Mouse (Mus musculus) layer of hippocampus, postnatal 14 days (tissue): ENCODE results near the gene Smoc2. TPM values are rescaled to one million over a fixed set of nuclear protein-coding genes. Genes with fewer than 3 reads are reported as not detected.

ENCODE experiments used
- DNase-seq, 2 experiments: peaks; one replicate each; pipeline ENCODE4 v3.0.0; 2021 to 2022; ENCODE audit warnings: low spot score in 2 of 2, mixed read lengths in 1 of 2
- total RNA-seq, 2 experiments: library from RNA; stranded (reverse); gene quantifications; 2 replicates each; pipeline ENCODE4 v1.2.3; 2021

The Smoc2 gene
- total RNA-seq, 2 experiments from 2014 or later: 15.7 to 17.6 TPM

- DNase-seq: no peak
Observed at GRCm38 (mm10) chr17:14273386-14273785, 5.9 kb upstream of the Smoc2 start.

DNA sequence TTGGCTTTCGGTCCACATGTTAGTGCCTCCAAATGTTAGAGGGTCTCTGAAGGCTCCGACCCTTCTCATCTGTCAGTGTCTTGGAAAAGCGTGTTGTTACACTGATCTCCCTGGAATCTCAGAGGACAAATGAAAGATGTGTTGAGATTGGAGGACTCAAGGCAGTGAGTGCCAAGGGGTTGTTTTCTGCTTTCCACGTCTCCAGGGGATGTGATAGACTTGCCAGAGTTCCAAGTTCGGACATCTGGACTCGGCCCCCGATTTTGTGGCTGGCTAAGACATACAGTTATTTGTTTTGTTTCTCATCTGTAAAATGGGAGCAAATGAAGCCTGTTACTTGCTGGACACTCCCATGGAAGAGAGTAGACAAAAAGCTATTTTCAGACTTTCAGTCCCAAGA lies 2.0 kb upstream of the Smoc2 start:
- DNase-seq: no peak

- no peak for DNase-seq
Observed at GRCm38 (mm10) chr17:14279966-14280300, 627 bp downstream of the Smoc2 start.

GRCm38 (mm10) chr17:14280425-14280833 lies 1.1 kb downstream of the Smoc2 start:
- no peak for DNase-seq

DNA sequence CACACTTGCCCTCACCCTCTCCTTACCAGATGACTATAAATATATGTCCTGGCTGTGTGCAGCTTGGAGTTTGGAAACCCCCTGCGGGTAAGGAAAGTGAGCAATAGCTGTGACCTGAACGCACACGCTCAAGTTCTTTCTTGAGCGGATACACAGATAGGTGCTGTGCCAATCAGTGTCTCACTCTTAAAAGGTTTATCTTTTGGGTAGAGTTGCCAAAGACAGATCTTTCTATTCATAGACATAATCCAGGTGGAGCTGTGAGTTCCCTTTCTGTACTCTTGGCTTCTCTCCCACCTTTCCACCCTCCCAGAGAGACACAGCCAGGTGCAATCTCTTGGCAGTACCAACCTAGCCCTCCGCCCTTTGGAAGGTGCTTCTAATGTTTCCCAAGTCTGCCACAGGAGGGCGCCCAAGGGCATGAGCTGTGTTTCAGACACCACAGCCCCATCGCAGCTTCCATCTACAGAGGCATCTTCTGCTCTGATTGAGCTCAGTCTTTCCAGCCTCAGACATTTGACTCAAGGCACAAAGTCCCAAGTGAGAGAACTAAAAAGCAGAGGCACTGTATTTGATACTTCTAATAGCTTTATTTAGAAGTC lies 8.8 kb downstream of the Smoc2 start:
- peak; percentile 83 to 89 for DNase-seq

GRCm38 (mm10) chr17:14293617-14294016 lies 14.3 kb downstream of the Smoc2 start:
- DNase-seq: no peak

- no peak for DNase-seq
Observed at GRCm38 (mm10) chr17:14295146-14295545, 15.8 kb downstream of the Smoc2 start.

DNA sequence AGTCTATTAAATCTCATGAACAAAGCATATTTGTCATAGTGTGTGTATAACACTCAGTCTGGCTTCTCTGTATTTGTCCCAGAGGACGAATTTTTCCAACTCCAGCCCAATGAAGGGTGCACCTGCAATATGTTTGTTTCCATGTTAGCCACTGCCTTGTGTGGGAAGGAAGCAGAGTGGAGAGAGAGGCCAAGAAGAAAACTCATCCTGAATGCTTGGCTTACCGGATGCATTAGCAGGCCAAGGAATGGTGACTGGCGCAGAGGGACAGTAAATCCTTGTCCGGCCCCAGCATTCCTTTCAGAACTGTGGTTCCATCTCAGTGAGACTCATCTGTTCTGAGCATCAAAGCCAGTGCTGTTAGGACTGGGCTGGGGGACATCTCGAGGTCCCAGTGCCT lies 21.1 kb downstream of the Smoc2 start:
- no peak for DNase-seq

GRCm38 (mm10) chr17:14301491-14302344 lies 22.4 kb downstream of the Smoc2 start:
- DNase-seq: no peak

- DNase-seq: peak in 1 of 2 experiments; percentile 22
Observed at GRCm38 (mm10) chr17:14302356-14302755, 23.1 kb downstream of the Smoc2 start.

GRCm38 (mm10) chr17:14303722-14304121 lies 24.4 kb downstream of the Smoc2 start:
- no peak for DNase-seq

DNA sequence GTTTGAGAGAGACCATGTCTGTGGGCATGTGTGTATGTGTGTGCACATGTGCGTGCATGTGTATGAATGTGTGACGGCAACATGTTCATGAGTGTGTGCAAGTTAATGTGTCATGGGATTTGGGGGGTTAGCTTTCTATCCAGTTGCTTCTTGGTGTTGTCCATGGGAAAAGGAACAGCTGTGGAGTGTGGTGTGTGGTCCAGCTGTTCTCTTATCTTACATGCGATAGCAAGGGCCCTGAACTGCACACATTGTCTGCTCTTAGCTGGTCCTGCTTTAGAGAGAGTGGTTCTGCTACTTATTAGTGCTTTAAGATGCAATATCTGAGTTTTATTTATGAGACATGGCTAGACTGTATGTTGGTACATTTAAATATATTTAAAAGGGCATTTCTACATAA lies 30.6 kb downstream of the Smoc2 start:
- no peak for DNase-seq

DNA sequence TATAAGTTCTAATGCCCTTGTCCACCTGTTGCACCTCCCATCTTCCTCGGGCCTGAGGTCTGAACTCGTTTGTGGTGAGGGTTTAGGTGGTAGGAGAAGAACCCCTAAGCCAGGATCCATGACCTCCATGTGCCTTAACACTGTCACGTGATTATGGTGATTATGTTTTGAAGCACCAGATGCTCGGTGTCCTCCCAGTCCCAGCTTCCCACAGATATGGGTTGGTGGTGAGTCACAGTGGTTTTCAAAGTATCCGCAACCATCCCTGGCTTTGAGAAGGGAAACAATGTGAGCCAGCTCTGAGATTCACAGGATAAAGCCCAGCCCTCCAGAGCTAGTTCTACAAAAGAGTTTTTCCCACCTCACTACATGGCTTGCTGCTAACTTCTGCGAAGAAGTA lies 33.1 kb downstream of the Smoc2 start:
- no peak for DNase-seq

DNA sequence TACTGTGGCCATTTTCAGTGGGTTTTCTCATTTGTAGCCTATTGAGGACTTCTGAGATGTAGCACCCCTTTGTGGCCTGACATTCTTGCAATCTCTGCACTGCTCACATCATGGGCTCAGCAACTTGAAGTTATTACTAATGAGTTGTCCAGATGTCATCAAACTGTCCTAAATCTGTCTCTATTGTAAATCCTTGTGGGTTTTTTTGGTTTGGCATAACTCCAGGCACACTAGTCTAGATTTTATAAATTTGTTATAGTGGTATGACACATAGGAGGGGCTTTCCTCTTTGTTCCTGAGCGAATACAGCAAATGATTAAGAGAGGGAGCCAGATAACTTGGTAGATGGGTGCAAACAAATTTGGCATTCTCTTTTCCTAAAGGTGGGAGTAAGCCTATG lies 35.0 kb downstream of the Smoc2 start:
- no peak for DNase-seq

- DNase-seq: no peak
Observed at GRCm38 (mm10) chr17:14316536-14316935, 37.2 kb downstream of the Smoc2 start.

DNA sequence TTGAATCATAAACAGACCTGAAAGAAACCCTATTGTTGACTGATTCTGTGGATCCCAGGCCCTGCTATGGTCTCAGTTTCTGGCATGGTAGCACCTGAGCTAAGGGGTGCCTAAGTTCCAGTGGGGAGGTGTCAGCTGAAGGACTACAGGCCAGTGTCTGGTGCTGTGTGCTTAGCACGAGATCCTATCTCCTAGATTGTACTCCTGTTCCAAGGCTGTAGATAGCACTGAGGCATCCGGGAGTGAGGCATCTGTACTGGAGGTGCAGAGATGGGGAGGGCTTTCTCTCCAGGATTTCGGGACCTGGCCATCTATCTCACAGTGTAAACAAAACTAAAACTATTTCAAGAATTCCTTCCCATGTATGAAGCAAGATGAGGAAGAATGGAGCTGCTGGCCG lies 38.1 kb downstream of the Smoc2 start:
- no peak for DNase-seq

DNA sequence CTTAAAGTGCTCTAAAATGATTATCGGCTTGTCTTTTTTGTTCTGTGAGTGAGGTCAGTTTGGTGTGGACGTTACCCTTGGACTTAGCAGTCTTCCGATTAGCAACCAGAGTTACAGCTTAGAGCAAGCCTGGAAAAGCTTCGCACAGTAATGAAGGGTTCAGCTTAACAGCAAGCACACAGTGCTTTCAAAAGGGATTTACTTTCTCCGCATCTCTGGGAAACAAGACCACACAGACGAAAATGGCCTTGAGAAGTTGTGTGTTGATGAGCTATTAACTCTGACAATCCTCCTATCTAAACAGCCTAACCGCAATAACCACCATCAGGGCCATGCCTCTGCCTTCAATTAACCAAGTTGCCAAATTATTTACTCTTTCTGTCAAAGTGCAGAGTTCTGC lies 46.9 kb downstream of the Smoc2 start:
- no peak for DNase-seq

- DNase-seq: no peak
Observed at GRCm38 (mm10) chr17:14328037-14328436, 48.7 kb downstream of the Smoc2 start.

GRCm38 (mm10) chr17:14330498-14330897 lies 51.2 kb downstream of the Smoc2 start:
- DNase-seq: no peak

GRCm38 (mm10) chr17:14339932-14340557 lies 60.7 kb downstream of the Smoc2 start:
- no peak for DNase-seq

- peak in 1 of 2 experiments; percentile 31 for DNase-seq
Observed at GRCm38 (mm10) chr17:14340736-14341135, 61.4 kb downstream of the Smoc2 start.

- DNase-seq: no peak
Observed at GRCm38 (mm10) chr17:14342511-14342910, 63.2 kb downstream of the Smoc2 start.
